Mouse (Mus musculus) adrenal gland (tissue): Measurements from ENCODE around the gene Hfe2.

Experiments
- intact Hi-C: fragments of 180-260 bp; cut with DNase I; formaldehyde crosslinking; loops from one replicate; pipeline ENCODE4 v1.15.1; 2025

Hfe2 gene

GRCm38 (mm10) chr3:96526013-96526762 lies 1.2 kb downstream of the Hfe2 start:
- intact Hi-C loops: no loop called here

GRCm38 (mm10) chr3:96526864-96527542 lies 2.0 kb downstream of the Hfe2 start:
- intact Hi-C loops: no loop called here

GRCm38 (mm10) chr3:96528506-96528905 lies 3.5 kb downstream of the Hfe2 start:
- intact Hi-C loops: no loop called here

- intact Hi-C loops: no loop called here
Observed at GRCm38 (mm10) chr3:96532050-96532449, 7.1 kb downstream of the Hfe2 start.

- intact Hi-C loops: no loop called here
Observed at GRCm38 (mm10) chr3:96534300-96534699, 9.3 kb downstream of the Hfe2 start.

DNA sequence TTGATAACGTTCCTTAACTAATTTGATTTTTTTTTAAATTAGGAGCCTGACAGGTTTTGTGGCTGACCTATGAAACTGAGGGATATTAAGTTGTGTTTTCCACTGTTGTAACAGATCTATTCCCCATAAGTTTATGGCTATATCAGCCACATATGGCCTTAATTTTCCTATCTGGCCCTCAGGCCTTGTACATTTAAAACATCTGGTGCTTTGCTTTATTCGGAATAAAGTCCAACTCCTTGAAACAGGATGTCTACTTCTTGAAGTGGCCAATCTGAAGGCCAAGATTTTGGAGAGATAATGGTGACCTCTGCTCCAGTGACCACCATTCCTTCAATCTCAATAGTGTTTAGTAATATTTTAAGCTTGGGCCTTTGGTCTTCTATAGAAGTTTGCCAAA lies 14.3 kb downstream of the Hfe2 start:
- intact Hi-C loops: no loop called here

DNA sequence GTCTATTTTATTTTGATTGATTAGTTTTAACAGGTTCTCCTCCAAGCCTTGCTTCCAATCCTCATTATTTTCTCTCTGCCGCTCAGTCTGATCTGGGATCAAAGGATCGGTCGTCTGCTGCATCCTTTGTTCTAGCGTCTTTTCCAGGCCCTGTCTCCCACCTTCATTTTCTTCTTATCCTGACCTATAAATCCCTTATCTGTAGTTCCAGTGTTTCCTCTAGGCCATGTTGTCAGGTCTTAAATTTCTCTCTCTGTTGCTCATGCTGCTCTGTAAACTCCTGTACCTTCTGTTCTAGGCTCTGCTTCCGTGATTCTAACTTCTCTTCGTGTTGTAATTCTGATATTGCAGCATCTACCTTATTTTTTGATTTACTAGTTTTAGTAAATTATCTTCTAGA lies 15.8 kb downstream of the Hfe2 start:
- intact Hi-C loops: loop anchor here (10.0 kb wide), 1 partner anchor 164 kb away; the partner anchor contains the start of gene Nudt17

DNA sequence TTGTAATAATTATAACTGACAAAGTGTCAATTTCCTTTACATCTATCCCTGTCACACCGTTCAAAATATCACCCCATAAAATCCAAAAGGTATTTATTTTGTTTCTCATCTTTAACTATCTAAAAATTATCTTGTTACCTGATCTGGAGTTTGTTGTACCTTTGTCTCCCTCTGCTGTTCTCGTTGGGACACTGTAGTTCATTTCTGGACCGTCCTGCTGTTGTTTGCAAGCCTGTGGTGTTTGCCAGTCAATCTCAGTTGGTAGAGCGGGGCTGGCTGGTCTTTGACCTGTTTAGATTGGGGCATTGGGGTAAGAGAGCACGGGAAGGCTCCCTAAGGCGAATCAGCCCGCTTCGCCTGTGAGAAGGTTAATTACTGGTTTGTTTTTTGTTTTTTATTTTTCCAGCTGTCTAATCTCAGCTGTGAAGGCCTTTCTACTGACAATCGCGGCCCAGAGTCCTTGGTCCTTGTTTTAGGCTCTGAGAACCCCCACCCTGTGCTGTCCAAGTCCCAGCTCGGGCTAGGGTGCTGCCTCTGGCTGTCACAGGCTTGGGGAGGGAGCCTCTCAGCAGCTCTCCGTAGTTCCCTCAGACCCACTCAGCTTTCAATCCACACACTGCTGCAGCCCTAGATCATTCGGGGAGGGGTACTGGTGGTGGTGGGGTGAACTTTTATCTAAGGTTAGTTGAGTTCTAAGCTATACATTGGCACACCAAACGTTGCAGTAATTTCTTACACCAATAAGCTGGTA lies 16.5 kb downstream of the Hfe2 start:
- intact Hi-C loops: loop anchor here (10.0 kb wide), 1 partner anchor 163 kb away; the partner anchor contains the start of gene Nudt17

DNA sequence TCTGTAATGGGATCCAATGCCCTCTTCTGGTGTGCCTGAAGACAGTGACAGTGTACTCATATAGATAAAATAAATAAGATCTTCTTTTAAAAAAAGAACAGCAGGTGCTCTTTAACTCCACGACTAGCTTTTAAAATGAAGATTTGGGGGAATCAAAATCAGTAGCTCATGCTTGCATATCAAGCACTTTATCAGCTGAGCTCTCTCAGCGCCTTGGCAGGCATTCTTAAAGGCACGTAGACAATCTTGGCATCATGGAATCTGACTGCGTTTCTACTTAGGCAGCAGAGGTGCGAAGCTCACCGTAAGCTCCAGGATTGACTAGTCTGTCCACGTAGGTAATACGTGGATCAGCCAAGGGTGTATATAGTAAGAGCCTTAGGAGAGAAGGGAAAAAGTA lies 17.6 kb downstream of the Hfe2 start:
- intact Hi-C loops: loop anchor here (10.0 kb wide), 1 partner anchor 162 kb away; the partner anchor contains the start of gene Nudt17

- intact Hi-C loops: loop anchor here (10.0 kb wide), 1 partner anchor 161 kb away; the partner anchor contains the start of gene Nudt17
Observed at GRCm38 (mm10) chr3:96543345-96543744, 18.4 kb downstream of the Hfe2 start.

- intact Hi-C loops: loop anchor here (2.0 to 10.0 kb wide), 2 partner anchors 93 to 159 kb away; partner anchors contain the start of gene Nudt17
Observed at GRCm38 (mm10) chr3:96545565-96545964, 20.6 kb downstream of the Hfe2 start.

- intact Hi-C loops: loop anchor here (10.0 kb wide), 1 partner anchor 158 kb away; the partner anchor contains the start of gene Nudt17
Observed at GRCm38 (mm10) chr3:96546880-96547279, 21.9 kb downstream of the Hfe2 start.

- intact Hi-C loops: loop anchor here (10.0 kb wide), 1 partner anchor 157 kb away; the partner anchor contains the start of gene Nudt17
Observed at GRCm38 (mm10) chr3:96547389-96547960, 22.5 kb downstream of the Hfe2 start.

GRCm38 (mm10) chr3:96548824-96549223 lies 23.9 kb downstream of the Hfe2 start:
- intact Hi-C loops: loop anchor here (2.0 to 10.0 kb wide), 2 partner anchors 32 to 156 kb away; partner anchors contain the start of gene Nudt17

DNA sequence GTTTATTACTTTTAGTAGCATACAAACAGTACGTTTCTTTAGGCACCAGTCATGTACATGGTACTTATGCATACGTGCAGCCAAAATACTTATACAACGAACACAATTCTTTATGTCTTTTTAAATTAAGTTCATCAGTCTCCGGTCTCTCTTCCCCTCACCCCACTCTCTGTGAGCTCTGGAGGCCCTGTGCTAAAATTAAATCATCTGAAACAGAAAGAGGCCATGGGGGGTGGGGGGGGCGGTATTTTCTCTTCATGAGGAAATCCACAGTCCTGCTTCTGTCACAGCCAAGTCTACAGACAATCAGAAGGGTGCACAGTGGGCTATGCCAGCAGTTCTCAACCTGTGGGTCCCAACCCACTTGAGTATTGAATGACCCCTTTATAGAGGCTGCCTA lies 24.4 kb downstream of the Hfe2 start:
- intact Hi-C loops: loop anchor here (2.0 to 10.0 kb wide), 2 partner anchors 31 to 155 kb away; partner anchors contain the start of gene Nudt17

DNA sequence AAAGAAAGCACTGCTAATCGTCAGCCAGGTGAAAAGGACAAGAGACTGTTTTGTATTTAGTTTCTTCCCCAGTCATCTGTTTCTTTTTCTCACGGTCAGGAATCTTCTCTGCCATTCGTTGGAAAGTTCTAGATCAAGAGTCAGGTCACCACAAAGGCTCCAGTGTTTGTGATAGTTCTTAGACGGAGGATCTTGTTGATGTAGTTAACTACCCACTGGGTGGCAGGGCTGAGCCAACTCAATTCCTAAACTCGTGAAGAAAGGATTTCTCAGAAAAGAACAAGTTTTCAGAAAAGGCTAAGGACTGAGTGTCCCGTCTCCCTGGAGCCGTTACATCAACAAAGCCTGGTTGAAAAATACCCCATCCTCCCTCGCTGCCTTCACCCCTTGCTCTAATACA lies 26.2 kb downstream of the Hfe2 start:
- intact Hi-C loops: no loop called here

GRCm38 (mm10) chr3:96551890-96552289 lies 26.9 kb downstream of the Hfe2 start:
- intact Hi-C loops: no loop called here

GRCm38 (mm10) chr3:96553601-96554000 lies 28.6 kb downstream of the Hfe2 start:
- intact Hi-C loops: no loop called here

GRCm38 (mm10) chr3:96554251-96554650 lies 29.3 kb downstream of the Hfe2 start:
- intact Hi-C loops: no loop called here

DNA sequence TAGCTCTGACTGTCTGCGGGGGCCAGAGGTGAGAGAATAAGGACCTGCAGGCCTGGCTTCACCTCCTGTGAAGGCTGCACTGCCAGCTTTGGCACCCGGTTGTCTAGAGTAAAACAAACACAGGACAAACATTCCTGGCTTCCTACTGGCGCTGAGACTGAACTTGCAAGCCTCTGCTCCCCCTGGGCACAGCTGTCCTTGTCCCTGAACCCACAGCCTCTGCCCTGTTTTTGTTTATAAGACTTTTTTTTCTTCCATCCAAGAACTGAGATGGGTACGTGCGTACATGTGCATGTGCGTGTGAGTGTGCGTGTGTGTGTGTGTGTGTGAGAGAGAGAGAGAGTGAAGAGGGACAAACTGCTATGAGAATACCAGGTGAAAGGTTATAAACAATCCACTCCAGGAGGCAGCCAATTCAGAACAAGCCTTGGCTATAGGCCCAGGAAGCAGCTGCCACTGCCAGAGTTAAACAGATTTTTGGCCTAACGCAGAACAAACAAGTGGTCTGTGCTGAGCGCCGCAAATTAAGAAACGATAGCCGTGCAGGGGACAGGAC lies 30.1 kb downstream of the Hfe2 start:
- intact Hi-C loops: no loop called here
